ENCODE assay signal across 8 mouse cellular contexts in the genomic region with DNA sequence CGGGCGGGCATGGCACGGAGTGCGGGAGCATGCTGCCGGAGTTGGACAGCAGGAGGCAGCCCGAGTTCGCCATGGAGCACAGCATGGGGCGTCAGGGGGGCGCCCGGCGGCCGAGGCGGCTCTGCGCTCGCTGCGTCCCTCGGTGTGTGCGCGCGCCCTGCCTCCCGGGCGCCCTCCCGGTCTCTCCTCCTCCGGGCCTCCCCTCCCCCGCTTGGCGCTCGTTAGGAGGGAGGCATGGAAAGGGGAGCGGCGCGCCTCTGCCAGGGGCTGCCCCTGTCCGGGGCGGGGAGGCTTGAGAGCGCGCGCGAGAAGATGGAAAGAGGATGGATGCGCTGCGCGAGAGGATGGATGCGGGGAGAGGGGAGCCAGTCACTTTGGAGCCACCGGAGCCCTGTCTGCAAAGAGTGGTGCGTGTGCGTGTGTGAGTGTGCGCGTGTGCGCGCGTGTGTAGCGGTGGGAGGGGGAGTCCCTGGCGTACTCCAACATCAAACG.
DNase-seq lines count a peak whose midpoint lies in the region; ATAC-seq lines count a peak whose summit lies in the region.

No protein-coding gene starts in this region.

- H3K27me3 ChIP-seq in embryonic facial prominence, embryonic 14.5 days (replicated peaks; ENCODE audit: control insufficient read depth, insufficient read depth, low read length), result peaks cover 82% of the 10 kb centered on the region

- peak overlapping the region; percentile 50 for H3K4me2 ChIP-seq in embryonic facial prominence, embryonic 14.5 days (ENCODE audit: low read depth, low read length)

- H3K9me3 ChIP-seq in embryonic facial prominence, embryonic 14.5 days (ENCODE audit: control insufficient read depth, low read length), result no peaks in the 10 kb centered on the region

- H3K4me3 ChIP-seq in embryonic facial prominence, embryonic 14.5 days (ENCODE audit: low read depth, low read length), result peak overlapping the region; percentile 34

- no peak overlapping the region for H3K27ac ChIP-seq in embryonic facial prominence, embryonic 14.5 days (replicated peaks; ENCODE audit: low read depth, low read length)

- H3K9ac ChIP-seq in embryonic facial prominence, embryonic 14.5 days (ENCODE audit: low read depth, low read length), result no peak overlapping the region

- no peaks in the 10 kb centered on the region for H3K4me1 ChIP-seq in embryonic facial prominence, embryonic 14.5 days (ENCODE audit: control insufficient read depth, insufficient read depth, low read length)

- WGBS in embryonic facial prominence, embryonic 14.5 days, result 0% methylated on average over 17 of the region's 51 CpGs

- intact Hi-C loops in left cerebral cortex, postnatal 4 days (cut with DNase I), result loop anchor here (2.0 to 10.0 kb wide), 2 partner anchors 169 to 405 kb away; no protein-coding TSS in a partner anchor

- peak; percentile 32 to 46 for DNase-seq in left cerebral cortex, adult 18-20 months (ENCODE audit: low spot score in 2 of 2)
- no peak for DNase-seq in left cerebral cortex, postnatal 4 days
- DNase-seq in embryonic facial prominence, embryonic 14.5 days (ENCODE audit: low spot score), result no peak
- DNase-seq in layer of hippocampus, postnatal 36 days, result peak; percentile 32 to 41
- peak; percentile 58 for DNase-seq in right cerebral cortex, postnatal 14 days
- DNase-seq in kidney, postnatal 36 days, result no peak
- DNase-seq in adrenal gland, postnatal 10 days, result no peak
- no peak for DNase-seq in adrenal gland, postnatal 14 days

- no peak for ATAC-seq in embryonic facial prominence, embryonic 14.5 days (ENCODE audit: low read depth)

- H3K36me3 ChIP-seq in embryonic facial prominence, embryonic 14.5 days (ENCODE audit: control insufficient read depth, insufficient read depth, low read length), result no peaks in the 10 kb centered on the region

Comparison
In these comparisons a context has a peak if more than half of its experiments do, and no peak if none do; other contexts are left out.
1. DNase-seq: peak in left cerebral cortex, adult 18-20 months (2 of 2), layer of hippocampus, postnatal 36 days (2 of 2) and right cerebral cortex, postnatal 14 days (single experiment); none in left cerebral cortex, postnatal 4 days (single experiment), embryonic facial prominence, embryonic 14.5 days (single experiment), kidney, postnatal 36 days (0 of 2), adrenal gland, postnatal 10 days (single experiment) and adrenal gland, postnatal 14 days (single experiment).